Mouse (Mus musculus): ENCODE data around the gene Lin28a. TPM values are rescaled to one million over a fixed set of nuclear protein-coding genes. Genes with fewer than 3 reads are reported as not detected.

Gene Lin28a
- polyA plus RNA-seq, 1 experiment from 2014 or later = 0.12 TPM

Other genes starting within 250 kb of the Lin28a start
- gene Rps6ka1, start 131.0 kb downstream of the Lin28a start, polyA plus RNA-seq (2015; fragmentation: Nextera tagmentation; extraction: Ambion mirVana) = 73.4 and 76.4 TPM in 2 replicates
- 1,858 and 2,056 TPM in 2 replicates for gene Hmgn2, start 50.2 kb downstream of the Lin28a start, polyA plus RNA-seq (2015; fragmentation: Nextera tagmentation; extraction: Ambion mirVana)
- 39.9 and 41.5 TPM in 2 replicates for gene Dhdds, start 17.9 kb downstream of the Lin28a start, polyA plus RNA-seq (2015; fragmentation: Nextera tagmentation; extraction: Ambion mirVana)
- not detected in 2 replicates for gene Zfp683, start 35.0 kb upstream of the Lin28a start, polyA plus RNA-seq (2015; fragmentation: Nextera tagmentation; extraction: Ambion mirVana)
- 11.1 and 11.9 TPM in 2 replicates for gene Crybg2, start 42.0 kb upstream of the Lin28a start, polyA plus RNA-seq (2015; fragmentation: Nextera tagmentation; extraction: Ambion mirVana)
- 34.8 and 39.7 TPM in 2 replicates for gene Cd52, start 76.2 kb upstream of the Lin28a start, polyA plus RNA-seq (2015; fragmentation: Nextera tagmentation; extraction: Ambion mirVana)
- 4.3 and 5.7 TPM in 2 replicates for gene Ubxn11, start 83.7 kb upstream of the Lin28a start, polyA plus RNA-seq (2015; fragmentation: Nextera tagmentation; extraction: Ambion mirVana)
- gene Sh3bgrl3, start 109.9 kb upstream of the Lin28a start, polyA plus RNA-seq (2015; fragmentation: Nextera tagmentation; extraction: Ambion mirVana) = 363 and 395 TPM in 2 replicates
- gene Cep85, start 168.3 kb upstream of the Lin28a start, polyA plus RNA-seq (2015; fragmentation: Nextera tagmentation; extraction: Ambion mirVana) = 83.0 and 84.0 TPM in 2 replicates
- gene Gm7534, start 184.2 kb upstream of the Lin28a start, polyA plus RNA-seq (2015; fragmentation: Nextera tagmentation; extraction: Ambion mirVana) = not detected in 2 replicates
- 0.26 and 0.31 TPM in 2 replicates for gene Catsper4, start 208.5 kb upstream of the Lin28a start, polyA plus RNA-seq (2015; fragmentation: Nextera tagmentation; extraction: Ambion mirVana)
- 7.7 and 10.0 TPM in 2 replicates for gene Cnksr1, start 219.6 kb upstream of the Lin28a start, polyA plus RNA-seq (2015; fragmentation: Nextera tagmentation; extraction: Ambion mirVana)
- 0.28 and 0.37 TPM in 2 replicates for gene E130218I03Rik, start 224.8 kb upstream of the Lin28a start, polyA plus RNA-seq (2015; fragmentation: Nextera tagmentation; extraction: Ambion mirVana)
- 15.1 and 15.9 TPM in 2 replicates for gene Zfp593, start 226.8 kb upstream of the Lin28a start, polyA plus RNA-seq (2015; fragmentation: Nextera tagmentation; extraction: Ambion mirVana)
- gene Gm30191, start 228.1 kb upstream of the Lin28a start, polyA plus RNA-seq (2015; fragmentation: Nextera tagmentation; extraction: Ambion mirVana) = not detected in 2 replicates
- gene Grrp1, start 235.3 kb upstream of the Lin28a start, polyA plus RNA-seq (2015; fragmentation: Nextera tagmentation; extraction: Ambion mirVana) = 4.2 and 5.2 TPM in 2 replicates

Measured in stomach, embryonic 15.5 days (tissue).